Mouse (Mus musculus) lung, postnatal 0 days (tissue): ENCODE data around the gene Lrrc26. TPM values are rescaled to one million over a fixed set of nuclear protein-coding genes. Genes with fewer than 3 reads are reported as not detected.

Experiments used
- ATAC-seq: fragments of 200-750 bp; cut with Nextera tagmentation; 2 replicates; pipeline ENCODE4 v1.8.0; 2017; ENCODE audit warnings: moderate library complexity
- DNase-seq: peaks from one replicate; pipeline ENCODE4 v3.0.0-alpha.2; 2016; ENCODE audit warnings: low spot score
- H3K27ac ChIP-seq: fragments of 300-500 bp; sonication (generic); 2 replicates; pipeline ENCODE4 v1.5.1; 2014; ENCODE audit warnings: antibody characterized with exemption, mild to moderate bottlenecking, low read length, mixed read lengths
- H3K27me3 ChIP-seq: fragments of 300-500 bp; sonication (generic); replicated peaks from 2 replicates; pipeline ENCODE4 v1.6.1; 2014; ENCODE audit warnings: low read length, mixed read lengths; ENCODE audit not compliant: insufficient read depth
- H3K36me3 ChIP-seq: fragments of 300-500 bp; sonication (generic); 2 replicates; pipeline ENCODE4 v1.6.1; 2014; ENCODE audit warnings: low read length, mixed read lengths; ENCODE audit not compliant: insufficient read depth
- H3K4me1 ChIP-seq: fragments of 300-500 bp; sonication (generic); 2 replicates; pipeline ENCODE4 v1.6.1; 2014; ENCODE audit warnings: antibody characterized with exemption, low read depth, low read length, mixed read lengths; ENCODE audit not compliant: insufficient read depth
- H3K4me2 ChIP-seq: fragments of 300-500 bp; sonication (generic); replicated peaks from 2 replicates; pipeline ENCODE4 v1.6.1; 2014; ENCODE audit warnings: low read depth, mild to moderate bottlenecking, low read length, moderate library complexity, mixed read lengths
- H3K4me3 ChIP-seq: fragments of 300-500 bp; sonication (generic); 2 replicates; pipeline ENCODE4 v1.5.1; 2014; ENCODE audit warnings: low read depth, low read length
- H3K9ac ChIP-seq: fragments of 300-500 bp; sonication (generic); replicated peaks from 2 replicates; pipeline ENCODE4 v1.6.1; 2014; ENCODE audit warnings: low read depth, mild to moderate bottlenecking
- H3K9me3 ChIP-seq: fragments of 300-500 bp; sonication (generic); 2 replicates; pipeline ENCODE4 v1.6.1; 2016; ENCODE audit warnings: low read length, mixed read lengths
- CTCF ChIP-seq: IDR thresholded peaks from 2 replicates; pipeline ENCODE4 v1.5.1; 2016; ENCODE audit warnings: antibody characterized with exemption, mild to moderate bottlenecking
- EP300 ChIP-seq: IDR thresholded peaks from 2 replicates; pipeline ENCODE4 v1.6.1; 2016; ENCODE audit warnings: antibody characterized with exemption, mild to moderate bottlenecking, control low read depth
- WGBS: fragments of 180-500 bp; shearing (Covaris S2); extraction: QIAGEN DNeasy Blood & Tissue Kit; methylation state at CpG from one replicate; pipeline ENCODE4 v1.1.7; 2014; 5-methylcytosine and 5-hydroxymethylcytosine counted together
- polyA plus RNA-seq: library from polyadenylated mRNA; unstranded; fragments of >200 nt; fragmentation: Nextera tagmentation; extraction: Ambion mirVana; gene quantifications from 2 replicates; pipeline ENCODE4 v1.2.1, GENCODE M21; 2015

Lrrc26 gene
- polyA plus RNA-seq, 1 experiment from 2014 or later, result 46.5 TPM

DNA sequence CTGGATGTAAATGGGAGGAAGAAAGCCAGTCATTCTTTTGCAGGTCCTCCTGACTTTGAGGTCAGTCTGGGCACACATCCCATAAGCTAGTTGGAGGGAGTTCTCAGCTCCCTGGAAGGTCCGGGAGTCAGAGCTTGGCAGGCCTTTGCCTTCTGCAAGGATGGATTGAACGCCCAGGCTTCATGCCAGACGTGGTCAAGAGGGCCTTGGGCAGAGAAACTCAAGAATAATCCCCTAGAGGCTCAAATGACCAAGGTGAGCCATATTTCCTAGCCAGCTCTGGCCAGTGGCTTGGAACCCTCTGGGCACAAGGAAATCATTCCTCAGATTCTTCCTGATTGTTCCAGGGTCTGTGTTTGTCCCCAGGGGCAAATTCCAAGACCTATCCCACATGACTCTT, 24.9 kb upstream of the Lrrc26 start:
- Histone ChIP-seq H3K36me3 (no peaks in the 10 kb centered on the region), H3K27ac (no peak overlapping the region), H3K9ac (no peak overlapping the region), H3K4me3 (no peak overlapping the region), H3K4me2 (no peak overlapping the region), H3K9me3 (no peaks in the 10 kb centered on the region), H3K4me1 (peaks cover 14% of the 10 kb centered on the region; the same call in 1 of the 2 replicates), H3K27me3 (no peaks in the 10 kb centered on the region)
- ATAC-seq, result no peak
- no peak for TF ChIP-seq CTCF
- no peak for TF ChIP-seq EP300
- 45% methylated on average over 3 of the region's 3 CpGs for WGBS
- DNase-seq, result no peak

DNA sequence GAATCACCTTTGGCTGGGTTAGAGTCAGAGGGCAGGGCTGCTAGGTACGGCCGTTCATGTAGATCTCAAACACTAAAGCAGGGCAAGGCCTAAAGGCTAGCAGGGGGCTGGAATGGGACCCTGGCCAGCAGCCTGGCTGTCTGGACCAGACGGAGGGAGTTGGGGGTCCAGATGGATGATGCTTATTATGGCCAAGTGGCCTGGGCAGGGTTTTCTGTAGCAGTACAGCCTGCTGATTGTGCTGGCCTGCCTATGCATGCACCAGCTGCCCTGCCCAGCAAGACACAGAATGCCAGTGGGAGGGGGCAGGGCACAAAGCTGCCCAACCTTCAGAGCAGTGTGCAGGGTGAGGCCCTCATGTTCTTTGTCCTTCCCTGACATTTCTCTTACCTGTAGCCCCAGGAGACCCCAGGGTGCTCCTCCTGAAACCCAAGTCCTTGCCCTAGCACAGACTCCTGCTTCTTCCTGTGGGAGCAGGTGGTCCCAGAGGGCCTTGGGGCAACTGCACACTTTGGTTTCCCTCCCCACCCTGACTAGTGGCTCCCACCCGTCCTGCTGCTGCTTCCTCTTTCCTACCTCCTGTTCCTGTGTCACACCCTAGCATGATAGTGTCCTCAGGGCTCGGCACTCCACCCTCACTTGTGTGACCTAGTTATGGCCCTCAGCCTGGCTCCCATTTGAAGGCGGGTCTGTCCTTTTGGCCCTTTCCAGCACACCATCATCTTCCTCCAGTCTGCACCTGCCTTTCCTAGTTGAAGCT, 23.6 kb upstream of the Lrrc26 start:
- H3K9me3 ChIP-seq, result no peaks in the 10 kb centered on the region
- ATAC-seq, result no peak
- no peak overlapping the region for H3K4me2 ChIP-seq
- peak overlapping the region; percentile 43; the same call in 1 of the 2 replicates for H3K27ac ChIP-seq
- H3K4me1 ChIP-seq, result peaks cover 18% of the 10 kb centered on the region; the same call in 1 of the 2 replicates
- WGBS, result 54% methylated on average over 6 of the region's 6 CpGs
- 0 out of 2 replicates have a peak overlapping the region, but pooled peaks have one; percentile 34 for H3K9ac ChIP-seq
- H3K27me3 ChIP-seq, result no peaks in the 10 kb centered on the region
- no peaks in the 10 kb centered on the region for H3K36me3 ChIP-seq
- peak; percentile 54 for DNase-seq
- no peak overlapping the region for H3K4me3 ChIP-seq
- no peak for TF ChIP-seq EP300
- no peak for TF ChIP-seq CTCF

DNA sequence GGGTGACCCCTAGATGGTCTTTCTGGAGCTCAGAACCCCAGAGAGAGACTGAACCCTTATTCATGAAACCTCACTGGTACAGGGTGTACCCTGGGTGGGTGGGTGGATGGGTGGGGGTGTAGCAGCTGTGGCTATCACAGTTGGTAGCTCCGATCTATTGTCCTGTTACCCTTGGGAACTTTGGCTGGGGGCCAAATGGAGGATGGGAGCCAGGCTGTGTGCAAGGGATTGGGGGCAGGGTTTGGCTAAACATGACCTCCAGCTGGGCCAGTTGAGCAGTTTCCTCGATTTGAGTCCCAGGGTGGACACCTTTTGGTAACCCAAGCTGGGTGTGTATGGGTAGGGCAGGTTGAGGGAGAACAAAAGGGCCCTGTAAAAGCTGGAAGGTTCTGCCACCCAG, 23.0 kb upstream of the Lrrc26 start:
- H3K27ac ChIP-seq, result peak overlapping the region; percentile 43; the same call in 1 of the 2 replicates
- H3K9ac ChIP-seq, result 0 out of 2 replicates have a peak overlapping the region, but pooled peaks have one; percentile 34
- no peak overlapping the region for H3K4me2 ChIP-seq
- H3K4me3 ChIP-seq, result no peak overlapping the region
- peaks cover 24% of the 10 kb centered on the region; the same call in 1 of the 2 replicates for H3K4me1 ChIP-seq
- no peaks in the 10 kb centered on the region for H3K9me3 ChIP-seq
- H3K36me3 ChIP-seq, result no peaks in the 10 kb centered on the region
- no peaks in the 10 kb centered on the region for H3K27me3 ChIP-seq
- TF ChIP-seq CTCF, result no peak
- no peak for TF ChIP-seq EP300
- WGBS, result 12% methylated on average over 2 of the region's 2 CpGs
- ATAC-seq, result no peak
- DNase-seq, result no peak

DNA sequence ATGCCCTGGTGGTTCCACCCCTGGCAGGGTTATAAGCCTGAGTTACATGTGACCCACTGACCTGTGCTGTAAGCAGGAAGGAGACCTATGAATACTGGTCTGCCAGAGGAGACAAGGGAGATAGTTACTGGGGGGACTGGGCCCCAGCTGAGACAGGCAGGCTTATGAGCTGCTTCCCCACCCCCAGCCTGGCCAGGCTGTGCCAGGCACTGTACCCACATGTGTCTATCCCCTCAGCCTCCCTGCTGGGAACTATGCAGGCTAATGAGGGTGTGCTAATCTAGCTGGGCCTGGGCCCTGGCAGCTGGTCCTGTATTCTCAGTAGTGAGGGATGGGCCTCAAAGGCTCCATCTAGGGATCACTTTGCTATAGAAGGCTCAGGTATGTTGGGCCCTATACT, 22.5 kb upstream of the Lrrc26 start:
- Histone ChIP-seq H3K9me3 (no peaks in the 10 kb centered on the region), H3K4me1 (peaks cover 24% of the 10 kb centered on the region; the same call in 1 of the 2 replicates), H3K27me3 (no peaks in the 10 kb centered on the region), H3K4me3 (no peak overlapping the region), H3K9ac (no peak overlapping the region), H3K4me2 (no peak overlapping the region), H3K36me3 (no peaks in the 10 kb centered on the region), H3K27ac (no peak overlapping the region)
- no peak for DNase-seq
- no peak for ATAC-seq
- TF ChIP-seq EP300 (no peak), CTCF (no peak)

DNA sequence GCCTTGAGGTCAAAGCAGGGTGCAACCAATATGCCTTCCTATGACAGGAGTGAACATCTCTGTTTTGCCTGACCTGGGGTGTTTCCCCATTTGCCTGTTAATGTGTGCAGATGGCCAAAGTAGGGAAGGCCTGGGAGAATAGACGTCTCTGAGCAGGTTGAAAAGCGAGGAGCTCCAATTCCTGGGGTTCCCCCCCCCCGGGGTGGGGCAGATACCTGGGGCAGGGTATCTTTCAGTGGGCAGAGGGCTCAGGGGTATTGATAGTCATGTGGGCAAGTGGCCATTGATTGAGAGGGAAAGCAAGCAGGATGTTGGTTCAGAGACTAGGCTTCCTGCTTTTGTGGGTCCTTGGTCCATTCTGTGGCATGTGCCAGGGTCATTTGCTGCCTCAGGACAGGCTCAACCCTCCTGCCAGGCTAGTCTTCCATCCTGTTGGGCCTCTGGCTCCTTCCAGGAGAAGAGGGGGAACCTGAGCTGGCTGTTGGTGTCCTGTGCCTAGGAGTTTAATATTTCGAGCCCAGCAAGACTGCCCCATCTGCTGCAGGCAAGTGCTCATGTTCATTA, 21.9 kb upstream of the Lrrc26 start:
- H3K36me3 ChIP-seq, result no peaks in the 10 kb centered on the region
- no peaks in the 10 kb centered on the region for H3K27me3 ChIP-seq
- H3K4me3 ChIP-seq, result no peak overlapping the region
- WGBS, result 75% methylated on average over 4 of the region's 4 CpGs
- no peak overlapping the region for H3K9ac ChIP-seq
- no peak overlapping the region for H3K4me2 ChIP-seq
- DNase-seq, result no peak
- TF ChIP-seq CTCF, result no peak
- H3K4me1 ChIP-seq, result peaks cover 25% of the 10 kb centered on the region; the same call in 1 of the 2 replicates
- no peak for ATAC-seq
- H3K9me3 ChIP-seq, result no peaks in the 10 kb centered on the region
- H3K27ac ChIP-seq, result no peak overlapping the region

DNA sequence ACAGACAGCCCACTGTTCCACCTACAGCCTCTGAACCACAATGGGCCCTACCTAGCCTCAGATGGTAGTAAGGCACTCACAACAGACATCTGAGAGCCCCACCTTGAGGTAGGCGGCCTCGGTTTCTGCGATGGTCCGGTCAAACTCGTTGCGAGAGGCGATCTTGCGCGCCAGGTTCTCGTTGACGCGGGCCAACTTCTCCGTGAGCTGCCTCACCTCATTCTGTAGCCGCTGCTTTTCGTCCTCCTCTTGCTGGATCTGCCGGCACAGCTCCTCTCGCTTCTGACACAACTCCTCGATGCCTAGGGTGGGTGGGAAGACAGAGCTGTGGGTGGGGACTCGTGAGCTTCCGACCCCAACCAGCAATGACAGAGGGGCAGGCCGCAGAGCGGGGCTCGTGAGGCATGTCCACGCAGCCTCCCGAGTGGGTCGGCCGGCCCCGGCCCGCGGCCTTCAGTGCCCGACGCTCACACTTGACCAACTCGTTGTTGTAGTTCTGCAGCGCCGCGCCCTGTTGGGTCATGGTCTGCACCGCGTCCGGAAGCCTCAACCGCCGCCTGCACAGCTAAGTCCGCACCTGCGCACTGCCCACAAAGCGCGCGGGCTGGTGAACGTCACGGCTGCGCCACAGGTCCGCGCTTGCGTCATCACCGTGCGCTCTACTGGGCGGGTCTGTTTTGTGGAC, 17.7 kb upstream of the Lrrc26 start, which contains the start of the genes Ssna1 and Anapc2:
TSS of gene Ssna1 (minus strand) at position 612 of the 685 bp plus-strand sequence.
TSS of gene Anapc2 (plus strand) at position 652 of the 685 bp plus-strand sequence.
- WGBS, result 0% methylated on average over 54 of the region's 55 CpGs
- Histone ChIP-seq H3K4me2 (peak within 1 kb of the TSS; percentile 88), H3K36me3 (peaks cover 14% of the 10 kb centered on the region; the same call in 1 of the 2 replicates), H3K4me1 (peaks cover 21% of the 10 kb centered on the region; the same call in 1 of the 2 replicates), H3K27me3 (no peaks in the 10 kb centered on the region), H3K27ac (peak within 1 kb of the TSS; percentile 93), H3K9me3 (no peaks in the 10 kb centered on the region), H3K4me3 (peak within 1 kb of the TSS; percentile 56), H3K9ac (peak within 1 kb of the TSS; percentile 81)
- TF ChIP-seq EP300 (no peak), CTCF (peak; percentile 68)
- ATAC-seq (peak; percentile 99), DNase-seq (peak; percentile 98)
